Mouse (Mus musculus) liver (tissue): Measurements from ENCODE around the gene Omg.

Experiments
- DNase-seq: peaks from one replicate; pipeline ENCODE4 v3.0.0-alpha.2; 2020; ENCODE audit warnings: mixed read lengths

The Omg gene

DNA sequence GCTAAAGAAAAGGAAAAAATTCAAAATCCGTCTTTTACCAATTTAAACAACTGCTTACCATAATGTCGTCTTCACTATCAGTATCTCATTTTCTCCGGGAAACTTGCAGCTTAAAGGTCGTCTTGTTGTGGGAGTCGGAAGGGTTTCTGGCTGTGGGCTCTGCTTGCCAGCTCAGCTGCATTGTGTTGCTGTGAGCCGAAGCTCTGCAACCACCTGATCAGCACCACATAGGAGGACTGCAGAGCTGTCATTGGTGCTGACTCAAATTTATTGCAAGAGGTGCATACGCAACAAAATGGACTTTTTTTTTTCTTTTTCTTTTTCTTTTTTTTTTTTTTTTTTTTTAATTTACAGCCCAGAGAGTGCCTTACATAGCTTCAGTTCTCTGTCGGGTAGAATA lies at the start of gene Omg:
Gene Omg (minus strand): TSS at position 240 of the 400 bp plus-strand sequence.
- no peak for DNase-seq

DNA sequence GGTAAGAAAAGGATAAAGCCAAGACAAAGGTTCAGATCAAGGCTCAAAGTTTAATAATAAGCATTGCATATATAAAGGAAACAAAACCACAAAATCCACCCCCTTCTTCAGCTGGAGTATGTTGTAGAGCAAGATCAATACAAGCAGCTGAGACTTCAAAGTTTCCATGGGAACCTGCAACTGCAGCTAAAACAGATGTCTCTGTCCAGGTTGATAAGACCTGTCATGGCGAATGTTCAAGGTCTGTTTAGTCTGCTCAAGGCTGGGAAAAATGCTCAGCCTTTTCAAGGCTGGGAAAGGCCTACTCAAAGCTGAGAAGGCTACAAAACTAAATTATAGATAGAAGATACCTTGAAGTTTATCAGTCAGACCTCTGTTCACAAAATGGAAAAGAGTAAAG lies 48.7 kb upstream of the Omg start:
- DNase-seq, result no peak

DNA sequence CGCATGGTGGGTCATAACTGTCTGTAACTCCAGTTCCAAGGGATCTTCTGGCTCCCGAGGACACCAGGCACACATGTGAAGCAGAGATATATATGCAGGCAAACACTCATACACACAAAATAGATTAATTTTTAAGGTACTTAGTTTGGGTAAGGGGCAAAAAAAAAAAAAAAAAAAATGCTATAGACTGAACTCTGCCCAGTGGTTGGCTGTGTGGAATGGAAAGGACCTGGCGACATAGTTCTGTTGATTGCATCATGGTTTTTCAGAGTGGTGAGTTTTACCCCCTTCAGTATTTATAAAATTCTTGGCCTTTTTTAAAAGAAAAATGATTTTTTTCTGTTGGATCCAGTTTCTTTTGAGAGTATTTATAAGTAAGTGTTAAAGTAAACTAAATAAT lies 32.4 kb upstream of the Omg start:
- DNase-seq, result no peak

DNA sequence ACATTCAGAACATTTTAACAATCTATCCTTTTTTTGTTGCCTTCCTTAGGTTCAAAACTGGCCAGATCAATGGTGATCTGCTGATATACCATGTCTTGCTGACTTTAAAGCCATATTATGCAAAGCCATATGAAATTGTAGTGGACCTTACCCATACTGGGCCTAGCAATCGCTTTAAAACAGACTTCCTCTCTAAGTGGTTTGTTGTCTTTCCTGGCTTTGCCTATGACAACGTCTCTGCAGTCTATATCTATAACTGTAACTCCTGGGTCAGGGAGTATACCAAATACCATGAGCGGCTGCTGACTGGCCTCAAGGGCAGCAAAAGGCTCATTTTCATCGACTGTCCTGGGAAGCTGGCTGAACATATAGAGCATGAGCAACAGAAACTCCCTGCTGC lies 31.7 kb upstream of the Omg start:
- DNase-seq, result no peak

DNA sequence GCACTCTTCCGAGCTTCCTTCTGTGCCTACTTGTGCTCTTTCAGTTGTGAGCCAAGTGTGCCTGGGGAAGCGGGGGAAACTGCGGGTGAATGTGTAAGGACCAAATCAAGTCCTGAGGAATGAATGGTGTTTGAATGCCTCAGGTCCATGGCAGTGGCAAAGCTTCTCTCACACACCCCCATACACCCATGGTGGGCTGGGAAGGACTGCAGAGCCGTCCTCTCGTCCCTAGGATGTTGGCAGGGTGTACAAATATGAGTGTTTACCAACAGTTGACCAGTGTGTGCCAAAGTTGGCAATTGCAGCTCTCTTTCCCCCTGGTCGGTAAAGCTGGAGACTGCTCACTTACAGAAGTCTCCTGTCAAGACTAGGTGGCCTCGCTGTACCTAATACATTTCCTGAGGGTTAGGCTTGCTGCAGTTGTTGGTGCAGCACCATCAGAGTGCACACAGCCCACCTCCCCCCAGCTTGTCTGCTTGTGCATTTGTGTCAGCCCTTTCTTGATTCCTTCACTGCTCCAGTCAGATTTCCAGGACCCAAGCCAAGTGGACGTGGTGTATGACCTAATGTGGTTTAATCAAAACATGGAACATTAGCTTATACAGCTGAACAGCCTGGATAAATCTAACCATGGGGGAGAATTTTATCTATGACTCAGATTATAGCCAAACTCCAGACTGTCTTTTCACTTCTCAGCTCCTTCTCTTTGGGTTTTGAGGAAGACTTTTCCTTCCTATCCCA lies 30.2 kb upstream of the Omg start:
- DNase-seq, result no peak

DNA sequence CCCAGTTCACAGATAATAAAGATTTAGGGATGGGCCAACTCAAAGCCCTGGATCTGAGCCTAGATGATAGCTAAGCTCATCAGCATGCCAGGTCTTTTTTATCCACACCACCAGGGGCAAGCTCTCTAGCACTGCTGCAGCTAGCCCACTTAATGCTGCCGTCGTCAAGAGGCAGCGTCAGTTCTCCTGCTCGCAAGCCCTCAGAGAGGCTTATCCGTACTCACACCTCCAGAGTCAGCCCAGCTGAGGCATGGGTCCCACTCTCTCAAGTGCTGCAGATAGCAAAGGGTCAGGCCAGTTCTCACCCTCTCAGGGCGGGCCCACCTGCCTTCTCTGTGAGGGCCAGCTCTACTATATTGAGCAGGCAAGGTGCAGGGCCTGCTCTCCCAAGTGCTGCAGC lies 29.4 kb upstream of the Omg start:
- peak; percentile 16 for DNase-seq

DNA sequence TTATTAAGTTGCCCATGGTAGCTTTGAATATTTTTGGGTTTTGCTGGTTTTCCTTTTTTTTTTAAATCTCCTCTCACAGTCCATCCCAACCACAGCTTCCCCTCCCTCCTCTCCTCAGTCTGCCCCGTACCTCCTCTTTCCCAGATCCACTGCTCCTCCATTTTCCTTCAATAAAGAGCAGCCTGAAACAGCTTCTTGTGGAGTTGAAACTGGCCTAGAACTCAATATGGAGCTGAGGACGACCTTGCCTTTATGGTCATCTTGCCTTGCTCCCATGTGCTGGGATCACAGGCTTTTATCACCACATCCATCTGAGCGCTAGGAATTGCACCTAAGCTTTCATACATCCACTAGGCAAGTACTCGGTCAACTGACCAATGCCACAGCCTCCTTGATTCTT lies 27.6 kb upstream of the Omg start:
- DNase-seq, result no peak

DNA sequence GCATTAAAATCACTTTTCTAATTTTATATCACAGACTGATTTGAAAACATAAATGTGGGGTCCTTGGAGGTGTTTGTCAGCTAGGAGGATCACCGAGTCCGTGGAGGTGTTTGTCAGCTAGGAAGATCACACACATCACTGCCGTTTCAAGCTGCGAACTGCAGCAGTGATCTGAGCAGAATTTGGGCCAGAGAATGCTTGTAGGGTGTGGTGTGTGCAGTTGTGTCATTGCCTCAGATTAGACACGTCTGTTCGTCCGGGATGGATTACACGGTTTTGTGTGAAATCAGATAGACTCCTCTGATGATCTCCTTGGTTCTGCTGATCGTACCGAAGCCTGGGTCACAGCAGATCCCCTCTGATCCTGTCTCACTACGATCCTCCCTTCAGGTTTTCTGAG lies 26.9 kb upstream of the Omg start:
- DNase-seq, result no peak

DNA sequence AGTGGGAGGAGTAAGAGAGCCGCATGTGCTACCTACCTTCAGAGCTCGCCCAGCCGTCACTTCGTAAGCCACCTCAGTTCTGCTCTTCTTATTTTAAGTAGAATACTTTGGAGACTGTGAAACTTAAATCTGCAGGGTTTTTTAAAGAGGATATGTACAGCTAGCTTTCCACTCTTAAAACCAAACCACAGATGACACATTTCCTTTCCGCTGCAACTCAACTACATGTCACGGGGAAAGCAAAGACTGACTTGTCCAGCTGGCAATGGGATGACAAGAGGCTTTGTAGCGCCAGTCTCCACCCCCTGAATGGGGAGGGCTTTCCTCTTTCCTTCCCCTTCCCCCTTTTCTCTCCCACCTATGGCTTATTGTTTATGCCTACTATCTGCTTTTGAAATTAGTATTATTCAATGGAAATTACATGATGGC lies 26.5 kb upstream of the Omg start, which contains the start of the genes Evi2 and Evi2a:
Gene Evi2 (minus strand): TSS at position 257 of the 429 bp plus-strand sequence.
Gene Evi2a (minus strand): TSS at position 277 of the 429 bp plus-strand sequence.
- DNase-seq, result peak; percentile 14

DNA sequence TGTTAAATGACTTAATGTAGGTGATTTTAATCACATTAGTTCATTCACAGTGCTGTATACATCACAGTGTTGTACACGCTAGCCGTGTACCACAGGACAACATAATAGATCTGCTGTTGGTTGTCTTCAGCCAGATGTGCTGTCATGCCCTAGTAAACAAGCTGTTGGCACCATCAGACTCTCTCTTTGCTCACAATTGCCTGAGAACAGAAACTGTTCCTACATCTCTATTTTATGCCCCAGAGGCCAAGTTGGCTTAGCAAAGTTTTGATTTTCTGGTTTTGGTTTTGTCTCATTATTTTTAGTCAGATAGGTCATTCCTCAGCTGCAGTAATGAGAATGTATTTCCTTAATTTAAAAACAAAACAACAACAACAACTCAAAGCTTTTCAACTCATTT lies 25.9 kb upstream of the Omg start:
- no peak for DNase-seq

DNA sequence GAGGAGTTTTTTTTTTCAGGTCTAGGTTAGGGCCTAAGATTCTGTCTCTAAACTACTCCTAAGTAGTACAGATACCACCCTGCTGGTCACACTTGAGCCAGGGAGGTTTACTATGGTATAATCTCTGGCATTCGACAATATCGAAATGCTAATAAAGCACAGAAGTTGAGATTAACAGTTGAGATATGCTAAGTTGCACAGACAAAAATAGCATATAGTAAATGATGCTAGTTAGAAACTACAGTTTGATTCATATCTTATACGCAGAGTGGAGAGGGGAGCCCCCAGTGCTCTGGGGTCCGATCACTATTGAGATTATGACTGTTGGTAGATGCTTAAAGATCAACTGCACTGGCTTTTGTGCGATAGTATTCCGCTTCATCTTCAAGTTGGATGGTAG lies 25.3 kb upstream of the Omg start:
- no peak for DNase-seq

DNA sequence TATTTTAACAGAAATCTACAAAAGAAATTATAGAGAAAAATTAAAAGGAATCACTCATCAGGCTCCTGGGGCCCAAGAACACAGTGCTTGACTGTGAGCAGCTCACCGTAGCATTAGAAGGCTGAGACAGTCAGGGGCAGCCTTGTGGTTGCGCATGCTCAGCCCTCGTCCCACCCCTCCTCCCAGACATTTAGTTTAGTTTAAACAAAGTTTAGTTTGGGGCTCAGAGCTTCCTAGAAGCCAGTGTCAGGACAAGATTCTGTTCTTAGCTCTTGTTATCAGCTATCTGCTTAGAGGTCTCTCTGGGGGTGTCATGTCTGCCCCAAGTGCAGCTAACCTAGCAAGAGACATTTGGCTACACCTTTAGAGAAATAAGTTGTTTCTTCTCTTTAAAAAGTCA lies 24.7 kb upstream of the Omg start:
- DNase-seq, result no peak

DNA sequence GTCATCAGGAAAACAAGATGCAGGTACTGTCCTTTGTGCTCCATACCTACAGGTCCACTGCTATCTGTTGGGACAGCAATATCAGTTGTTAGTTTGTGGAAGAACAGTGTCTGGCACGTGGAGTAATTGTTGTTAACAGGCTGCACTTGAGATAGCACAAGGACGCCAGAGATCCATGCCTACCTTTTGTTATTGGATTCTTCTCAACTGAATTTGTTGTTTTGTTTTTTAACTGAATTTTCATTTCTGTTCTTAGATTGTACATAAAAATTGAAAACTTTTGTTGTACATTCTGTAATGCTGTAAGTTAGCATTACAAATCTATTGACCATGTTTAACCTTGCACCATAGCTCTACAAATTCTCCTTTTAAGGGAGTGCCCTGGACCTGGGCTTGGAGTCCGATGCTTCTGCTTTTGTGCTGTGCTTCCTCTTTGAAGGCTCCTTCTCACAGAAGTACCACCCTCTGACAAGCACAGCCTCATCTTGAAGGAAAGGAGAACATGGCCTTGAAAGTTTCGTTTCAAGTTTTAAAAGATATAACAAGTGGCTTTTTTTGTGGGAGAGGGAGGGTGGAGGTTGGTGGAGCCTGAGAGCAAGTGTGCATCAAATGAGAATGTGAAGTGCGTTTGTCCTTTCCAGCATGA lies 24.0 kb upstream of the Omg start:
- DNase-seq, result no peak

DNA sequence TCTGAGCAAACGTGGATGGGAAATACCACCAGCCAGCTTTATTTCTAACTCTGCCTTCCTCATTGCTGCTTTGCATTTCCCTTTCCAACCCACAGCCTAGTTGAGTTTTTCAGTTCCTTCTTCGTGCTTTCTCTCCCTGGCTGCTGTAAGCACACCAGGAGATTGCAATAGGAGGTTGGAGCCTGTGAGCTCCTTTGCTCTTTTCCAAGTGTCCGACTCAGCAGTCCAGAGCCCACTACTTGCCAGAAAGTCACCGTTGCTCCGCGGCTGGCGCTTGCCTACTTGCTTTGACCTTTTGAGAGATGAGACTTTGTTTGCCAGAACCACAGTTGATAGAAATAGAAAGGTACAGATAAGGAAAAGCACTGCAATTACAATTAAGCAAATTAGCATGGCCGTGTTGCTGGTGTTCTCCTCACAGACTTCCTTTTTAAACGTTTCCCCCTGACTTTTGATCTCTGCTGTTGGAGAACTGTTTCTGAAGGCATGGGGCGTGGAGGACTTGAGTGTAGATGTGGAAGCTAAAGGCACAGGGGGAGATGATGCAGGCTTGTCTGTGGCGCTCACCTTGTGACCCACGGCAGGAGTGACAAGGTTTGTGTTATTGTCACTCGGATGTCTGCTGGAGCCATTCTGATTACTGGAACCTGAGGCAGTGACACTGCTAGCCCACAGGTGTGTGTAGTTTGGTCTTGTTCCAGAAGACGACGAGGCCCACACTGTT lies 23.3 kb upstream of the Omg start:
- DNase-seq, result no peak

DNA sequence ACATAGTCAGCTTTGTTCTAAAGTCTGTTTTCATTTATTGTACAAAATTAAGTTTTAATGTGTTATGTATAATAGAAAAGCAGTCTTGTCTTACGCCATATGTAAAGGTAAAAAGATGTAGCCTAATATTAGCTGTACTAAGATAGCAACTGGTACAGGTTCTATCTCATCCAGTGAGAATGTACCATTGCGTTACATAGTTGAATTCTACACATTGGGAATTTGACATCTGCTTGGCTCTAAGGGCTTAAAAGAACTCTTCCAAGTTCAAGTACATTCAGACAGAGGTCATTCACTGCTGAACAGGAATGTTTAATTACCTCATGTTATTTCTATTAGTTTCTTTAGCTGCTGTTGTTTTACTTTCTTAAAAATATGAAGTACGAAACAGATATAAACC lies 22.7 kb upstream of the Omg start:
- no peak for DNase-seq

DNA sequence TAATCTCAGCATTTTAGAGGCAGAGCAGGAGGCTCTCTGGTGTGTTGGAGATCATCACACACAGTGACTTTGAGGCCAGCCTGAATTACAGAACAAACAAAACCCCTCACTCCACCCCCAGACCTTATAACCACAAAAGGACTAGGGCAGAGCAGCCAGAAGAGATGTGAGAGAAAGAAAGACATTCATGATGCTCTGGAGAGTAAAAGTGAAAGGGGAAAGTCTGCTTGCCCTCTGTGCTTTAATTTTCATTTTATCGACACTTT lies 20.4 kb upstream of the Omg start:
- no peak for DNase-seq

DNA sequence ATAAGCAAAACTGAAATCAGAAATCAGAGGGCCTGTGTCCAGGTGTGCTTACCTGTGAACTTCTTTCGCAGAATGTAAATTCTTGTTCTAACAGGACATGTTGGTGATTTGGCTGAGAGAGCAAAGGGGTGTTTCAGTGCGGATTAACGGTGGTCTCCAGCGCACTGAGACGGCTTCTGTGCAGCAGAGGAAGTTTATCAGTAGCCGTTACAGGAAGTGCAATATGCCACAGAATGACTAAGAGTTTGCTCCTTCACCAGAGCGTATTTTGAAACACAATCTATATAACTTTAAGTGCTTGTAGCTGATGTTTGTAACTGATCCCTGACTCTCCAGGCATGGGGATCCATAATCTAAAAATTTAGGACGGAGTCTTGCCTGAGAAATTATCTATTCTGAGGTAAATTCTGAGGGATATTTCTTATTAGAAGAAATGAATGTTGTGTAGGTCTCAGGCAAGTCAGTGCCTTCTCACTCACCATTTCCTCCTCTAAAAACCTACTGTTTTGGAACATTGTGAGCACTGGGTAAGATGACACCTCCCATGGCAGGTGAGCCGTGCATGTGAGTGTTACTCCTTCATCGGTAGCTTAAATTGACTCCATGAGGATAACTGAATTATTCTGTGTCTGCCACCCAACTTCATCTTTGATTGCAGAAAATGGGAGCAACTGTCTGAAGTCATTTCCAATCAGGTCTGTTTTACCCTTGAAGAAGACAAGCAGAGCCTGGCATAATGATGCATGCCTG lies 19.9 kb upstream of the Omg start, which contains the start of gene Evi2b:
Gene Evi2b (minus strand): TSS at position 203 of the 750 bp plus-strand sequence.
- DNase-seq, result peak; percentile 29

DNA sequence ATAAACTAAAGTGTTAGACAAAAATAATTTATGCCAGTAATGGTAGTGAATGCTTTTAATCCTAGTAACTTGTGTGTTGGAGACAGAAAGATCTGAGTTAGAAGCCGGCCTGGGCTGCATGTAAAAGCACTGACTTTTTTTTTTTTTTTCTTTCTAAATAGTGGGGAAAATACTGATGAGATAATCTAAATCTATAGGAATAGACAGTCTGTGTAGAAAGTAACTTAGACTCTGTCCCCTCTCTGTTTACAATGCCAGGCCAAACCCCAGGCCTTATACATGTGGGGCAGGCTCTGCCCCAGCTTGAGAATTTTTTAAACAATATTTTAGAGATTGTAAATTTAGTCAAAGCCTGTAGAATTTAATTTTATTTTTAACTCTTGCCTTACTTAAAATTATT lies 19.1 kb upstream of the Omg start:
- DNase-seq, result no peak

DNA sequence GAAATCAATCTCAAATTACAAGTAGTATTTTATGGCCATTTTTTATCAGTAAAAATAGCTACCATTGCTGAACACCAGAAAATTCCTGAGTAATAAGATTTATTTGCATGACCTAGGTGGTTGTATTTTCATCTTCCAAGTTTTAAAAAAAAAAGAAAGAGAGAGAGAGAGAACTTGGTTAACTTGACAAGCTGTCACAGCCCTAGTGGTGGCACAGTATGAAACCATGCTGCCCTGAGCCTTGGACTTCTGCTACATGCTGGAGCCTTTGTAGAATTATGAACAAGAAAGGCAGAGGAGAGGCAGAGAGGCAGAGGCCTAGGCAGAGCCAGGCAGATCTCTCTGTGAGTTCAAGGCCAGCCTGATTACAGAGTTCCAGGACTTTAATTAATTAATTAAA lies 18.0 kb upstream of the Omg start:
- no peak for DNase-seq

DNA sequence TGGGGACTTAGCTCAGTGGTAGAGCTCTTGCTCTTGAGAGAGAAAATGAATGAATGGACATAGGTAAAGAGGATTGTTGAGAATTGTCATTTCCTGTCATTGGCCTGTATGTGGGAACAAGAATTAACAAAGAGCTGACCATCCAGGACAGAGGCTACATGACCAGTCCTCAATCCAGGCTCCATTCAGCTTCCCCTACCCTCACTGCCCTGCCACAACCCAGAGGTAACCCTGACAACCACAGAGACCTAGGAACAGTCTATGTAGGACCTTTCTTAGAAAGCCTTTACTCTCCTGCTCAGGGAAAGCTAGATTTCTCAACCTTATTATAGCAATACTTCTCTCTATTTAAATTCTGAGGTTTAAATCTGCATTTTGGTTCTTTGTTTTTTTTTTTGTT lies 16.9 kb upstream of the Omg start:
- DNase-seq, result no peak

DNA sequence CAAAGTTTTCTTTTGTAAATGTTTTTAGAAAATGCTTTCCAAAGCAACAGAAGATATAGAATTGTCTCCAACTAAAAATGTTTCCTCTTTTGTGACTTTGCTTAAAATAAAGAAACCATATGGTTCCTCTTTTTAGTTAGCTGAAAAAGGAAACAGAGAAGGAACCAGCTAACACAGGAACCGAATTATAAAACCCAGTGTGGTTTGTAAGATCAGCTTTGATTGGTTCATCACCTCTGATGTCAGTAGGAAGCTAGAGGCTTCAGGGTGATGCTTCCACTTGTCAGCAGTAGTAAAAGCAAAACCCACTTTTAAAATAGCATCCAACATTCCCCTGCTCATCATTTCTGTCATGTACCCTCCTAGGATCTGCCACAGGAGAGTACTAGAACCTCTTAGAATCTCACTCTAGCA lies 16.0 kb upstream of the Omg start:
- no peak for DNase-seq

DNA sequence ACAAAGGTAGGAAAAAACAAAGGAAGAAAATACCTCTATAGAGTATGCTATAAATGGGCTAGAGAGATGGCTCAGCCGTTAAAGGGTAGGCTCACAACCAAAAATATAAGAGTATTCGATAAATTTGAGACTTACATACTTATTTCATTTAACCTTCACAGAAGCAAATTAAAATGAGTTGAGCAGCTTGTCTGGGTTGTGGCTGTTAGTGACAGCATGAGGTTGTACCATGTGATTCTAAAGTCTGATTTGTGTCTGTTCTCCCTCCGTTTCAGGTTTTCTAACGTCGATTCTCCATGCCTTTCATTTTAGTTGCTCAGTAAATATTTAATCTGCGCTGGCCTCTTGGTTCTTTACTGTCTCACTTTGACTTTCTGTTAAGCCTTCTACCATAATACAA lies 15.4 kb upstream of the Omg start:
- no peak for DNase-seq

DNA sequence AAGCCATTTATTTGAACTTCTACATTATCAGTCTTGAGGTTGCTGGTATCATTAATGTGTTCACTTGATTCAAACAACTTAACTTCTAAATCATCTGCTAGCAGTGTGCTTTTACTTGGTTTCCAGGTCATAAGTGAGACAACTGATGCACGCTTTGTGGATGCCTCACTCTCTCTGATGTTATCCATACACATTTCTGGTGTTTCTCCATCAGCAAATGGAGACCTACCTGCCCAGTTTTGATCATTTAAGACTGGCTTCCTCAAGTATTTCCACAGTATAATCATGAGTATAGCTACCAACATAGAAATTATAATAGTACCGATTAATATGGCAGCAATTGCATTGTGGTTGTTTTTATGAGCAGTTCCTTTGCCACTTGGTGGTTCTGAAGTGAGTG lies 11.9 kb upstream of the Omg start:
- DNase-seq, result no peak
